Mouse (Mus musculus) ES-E14 (cell line): ENCODE measurements around the gene Zg16. TPM values are rescaled to one million over a fixed set of nuclear protein-coding genes. Genes with fewer than 3 reads are reported as not detected.
"Not testable (repeated sequence)": the region's sequence is repeated elsewhere in the genome, so short reads cannot be mapped to it uniquely, and the experiment has no call there.

Experiments used
- DNase-seq: peaks from one replicate; pipeline ENCODE4 v3.0.0-alpha.2; 2013; ENCODE audit warnings: low read depth, low spot score
- H3K27ac ChIP-seq: 2 replicates; pipeline ENCODE4 v1.5.1; 2012; ENCODE audit warnings: low read depth, mild to moderate bottlenecking, low read length, moderate library complexity, mixed read lengths; ENCODE audit not compliant: poor library complexity, insufficient read depth, severe bottlenecking
- H3K36me3 ChIP-seq: 2 replicates; pipeline ENCODE4 v1.6.1; 2012; ENCODE audit warnings: mild to moderate bottlenecking, low read length, moderate library complexity, mixed read lengths; ENCODE audit not compliant: control insufficient read depth, poor library complexity, insufficient read depth, severe bottlenecking
- H3K4me1 ChIP-seq, 2 experiments: fragments of 150-350 bp in 1 of 2; sonication (generic) in 1 of 2; 2 replicates each; pipeline ENCODE4 v1.6.1; 2012; ENCODE audit warnings: low read length in 2 of 2, mild to moderate bottlenecking in 1 of 2, mixed read lengths in 1 of 2; ENCODE audit not compliant: control insufficient read depth in 2 of 2, insufficient read depth in 2 of 2, poor library complexity in 1 of 2
- H3K4me3 ChIP-seq, 2 experiments: fragments of 150-350 bp in 1 of 2; sonication (generic) in 1 of 2; 2 replicates each; pipeline ENCODE4 v1.5.1; 2012; ENCODE audit warnings: low read length in 2 of 2, low read depth in 1 of 2, mild to moderate bottlenecking in 1 of 2, mixed read lengths in 1 of 2; ENCODE audit not compliant: insufficient read depth in 1 of 2, poor library complexity in 1 of 2, severe bottlenecking in 1 of 2
- H3K9ac ChIP-seq: 2 replicates; pipeline ENCODE4 v1.6.1; 2012; ENCODE audit warnings: low read depth, mild to moderate bottlenecking, low read length, mixed read lengths; ENCODE audit not compliant: poor library complexity, insufficient read depth, severe bottlenecking
- H3K9me3 ChIP-seq: fragments of 150-350 bp; sonication (generic); 2 replicates; pipeline ENCODE4 v1.6.1; 2012; ENCODE audit warnings: low read depth, mild to moderate bottlenecking, low read length; ENCODE audit not compliant: control insufficient read depth, insufficient read depth
- CHD2 ChIP-seq: IDR thresholded peaks from 2 replicates; pipeline ENCODE4 v1.6.1; 2014; ENCODE audit warnings: mild to moderate bottlenecking, low read depth, low read length, inconsistent platforms
- HCFC1 ChIP-seq: IDR thresholded peaks from 2 replicates; pipeline ENCODE4 v1.6.1; 2012; ENCODE audit warnings: low read length, inconsistent platforms, borderline replicate concordance; ENCODE audit not compliant: insufficient read depth
- MAFK ChIP-seq: IDR thresholded peaks from 2 replicates; pipeline ENCODE4 v1.6.1; 2014; ENCODE audit warnings: mild to moderate bottlenecking, low read depth, low read length, inconsistent platforms; ENCODE audit not compliant: insufficient read depth
- ZC3H11A ChIP-seq: IDR thresholded peaks from 2 replicates; pipeline ENCODE4 v1.6.1; 2012; ENCODE audit warnings: low read depth, mild to moderate bottlenecking, inconsistent platforms, low read length, borderline replicate concordance
- ZNF384 ChIP-seq: IDR thresholded peaks from 2 replicates; pipeline ENCODE4 v1.6.1; 2012; ENCODE audit warnings: low read depth, low read length, inconsistent platforms
- in situ Hi-C, 2 experiments: fragments of 600-800 bp; cut with MboI; formaldehyde crosslinking; loops; one replicate each; pipeline ENCODE4 v1.15.1; 2025; ENCODE audit warnings: low sequenced_read_pairs in 2 of 2, inconsistent platforms in 1 of 2; ENCODE audit not compliant: unreplicated experiment in 2 of 2
- total RNA-seq: library from RNA; depleted of rRNA; stranded (reverse); fragments of 300-350 nt; gene quantifications from 2 replicates; pipeline ENCODE4 v1.2.3, GENCODE M21; 2012

Zg16 gene
- total RNA-seq, 1 experiment, result not detected

GRCm38 (mm10) chr7:127088083-127088482, 955 bp upstream of the Zg16 start:
- H3K9me3 ChIP-seq, result no peaks in the 10 kb centered on the region
- no peak overlapping the region for H3K4me3 ChIP-seq
- no peak overlapping the region for H3K9ac ChIP-seq
- peaks cover 8% of the 10 kb centered on the region; the same call in 1 of the 2 replicates for H3K36me3 ChIP-seq
- no peak overlapping the region for H3K27ac ChIP-seq
- no peak for TF ChIP-seq MAFK
- no peak for TF ChIP-seq CHD2
- peak; percentile 69 for TF ChIP-seq ZNF384
- in situ Hi-C loops, result no loop called here
- peaks cover 3 to 6% of the 10 kb centered on the region in 2 experiments; a peak in 2 of 4 replicates for H3K4me1 ChIP-seq
- DNase-seq, result no peak

GRCm38 (mm10) chr7:127085751-127086150, 1.4 kb downstream of the Zg16 start:
- H3K4me1 ChIP-seq, DNase-seq, H3K9ac ChIP-seq, H3K4me3 ChIP-seq, H3K27ac ChIP-seq, in situ Hi-C loops, H3K9me3 ChIP-seq, H3K36me3 ChIP-seq: not testable (repeated sequence)

- H3K9ac ChIP-seq, result no peak overlapping the region
- no peak overlapping the region for H3K4me3 ChIP-seq
- DNase-seq, result no peak
- H3K36me3 ChIP-seq, result no peaks in the 10 kb centered on the region
- TF ChIP-seq MAFK (no peak), ZC3H11A (no peak), CHD2 (no peak), ZNF384 (no peak), HCFC1 (no peak)
- no peak overlapping the region for H3K27ac ChIP-seq
- H3K4me1 ChIP-seq, result peaks cover 6 to 8% of the 10 kb centered on the region in 2 experiments; a peak in 2 of 4 replicates
- H3K9me3 ChIP-seq, result no peaks in the 10 kb centered on the region
- in situ Hi-C loops, result no loop called here
These were observed 2.3 kb downstream of the Zg16 start for GRCm38 (mm10) chr7:127084794-127085193.

GRCm38 (mm10) chr7:127083689-127084088, 3.4 kb downstream of the Zg16 start:
- Histone ChIP-seq H3K9ac (no peak overlapping the region), H3K9me3 (no peaks in the 10 kb centered on the region), H3K4me3 (no peak overlapping the region), H3K4me1 (peaks cover 6% of the 10 kb centered on the region in 2 experiments; a peak in 2 of 4 replicates), H3K27ac (no peak overlapping the region), H3K36me3 (no peaks in the 10 kb centered on the region)
- in situ Hi-C loops, result no loop called here
- DNase-seq, result no peak
- no peak for TF ChIP-seq HCFC1
- TF ChIP-seq MAFK, result no peak
- no peak for TF ChIP-seq ZNF384
- TF ChIP-seq CHD2, result no peak
- no peak for TF ChIP-seq ZC3H11A

- Histone ChIP-seq H3K9ac (no peak overlapping the region), H3K4me1 (peaks cover 3 to 6% of the 10 kb centered on the region in 2 experiments; a peak in 1 of 4 replicates), H3K36me3 (no peaks in the 10 kb centered on the region), H3K4me3 (no peak overlapping the region), H3K27ac (no peak overlapping the region), H3K9me3 (no peaks in the 10 kb centered on the region)
- no peak for TF ChIP-seq CHD2
- no peak for TF ChIP-seq ZNF384
- TF ChIP-seq HCFC1, result no peak
- TF ChIP-seq MAFK, result no peak
- TF ChIP-seq ZC3H11A, result no peak
- no peak for DNase-seq
- in situ Hi-C loops, result no loop called here
These were observed 4.1 kb downstream of the Zg16 start for GRCm38 (mm10) chr7:127082995-127083394.
